Mouse (Mus musculus) layer of hippocampus, adult 11-12 months (tissue): Measurements from ENCODE around the gene Lgr4.
"Not testable (repeated sequence)": the region's sequence is repeated elsewhere in the genome, so short reads cannot be mapped to it uniquely, and the experiment has no call there.

ENCODE experiments used
- DNase-seq: peaks from one replicate; pipeline ENCODE4 v3.0.0; 2022; ENCODE audit warnings: low spot score

Lgr4 gene

DNA sequence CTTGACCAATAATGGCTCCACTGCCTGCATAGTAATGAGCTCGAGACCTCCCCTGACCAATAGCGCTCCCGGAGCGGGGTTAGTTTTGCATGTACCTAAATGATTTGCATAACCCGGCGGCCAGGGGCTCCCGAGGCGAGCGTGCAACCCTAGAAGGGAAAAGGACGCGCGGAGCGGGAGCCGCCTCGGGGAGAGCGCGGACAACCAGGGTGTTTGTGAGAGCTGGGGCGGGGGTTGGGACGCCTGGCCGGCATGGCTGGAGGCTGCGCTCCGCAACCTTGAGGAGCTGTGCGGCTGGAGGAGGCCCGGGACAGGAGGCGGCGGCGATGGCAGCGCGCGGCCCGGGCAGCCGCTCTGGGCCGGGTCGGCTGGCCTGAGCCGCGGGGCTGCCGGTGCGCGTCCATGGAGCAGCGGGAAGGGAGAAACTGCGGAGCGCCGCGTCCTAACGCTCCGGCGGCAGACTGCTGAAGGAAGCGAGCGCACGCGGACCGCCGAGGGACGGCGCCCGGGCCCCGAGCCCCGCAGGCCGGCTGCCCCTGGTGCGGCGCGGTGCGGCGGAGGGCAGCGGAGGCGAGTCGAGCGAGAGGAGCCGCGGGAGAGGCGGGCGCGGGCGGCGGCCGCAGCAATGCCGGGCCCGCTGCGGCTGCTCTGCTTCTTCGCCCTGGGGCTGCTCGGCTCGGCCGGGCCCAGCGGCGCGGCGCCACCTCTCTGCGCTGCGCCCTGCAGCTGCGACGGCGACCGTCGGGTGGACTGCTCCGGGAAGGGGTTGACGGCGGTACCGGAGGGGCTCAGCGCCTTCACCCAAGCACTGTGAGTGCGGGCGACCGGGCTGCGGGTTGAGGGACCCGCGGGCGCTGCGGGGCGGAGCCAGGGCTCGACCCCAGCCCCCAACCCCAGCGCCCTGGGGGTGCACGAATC, at the start of gene Lgr4:
Gene Lgr4, plus strand, starts transcription at position 152 of the 918 bp plus-strand sequence.
- peak; percentile 95 for DNase-seq

DNA sequence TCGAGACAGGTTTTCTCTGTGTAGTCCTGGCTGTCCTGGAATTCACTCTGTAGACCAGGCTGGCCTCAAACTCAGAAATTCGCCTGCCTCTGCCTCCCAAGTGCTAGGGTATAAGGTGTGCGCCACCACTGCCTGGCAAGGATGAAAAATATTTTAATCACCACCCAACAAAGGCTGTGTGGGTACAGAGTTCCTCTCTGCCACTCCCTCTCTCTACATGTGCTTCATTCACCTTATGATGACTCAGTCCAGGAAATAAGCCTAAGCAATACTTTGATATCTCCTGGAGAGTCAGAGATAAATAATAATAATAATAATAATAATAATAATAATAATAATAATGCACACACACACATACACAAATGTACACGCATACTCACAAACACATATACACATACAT, 38.0 kb upstream of the Lgr4 start:
- not testable (repeated sequence) for DNase-seq

DNA sequence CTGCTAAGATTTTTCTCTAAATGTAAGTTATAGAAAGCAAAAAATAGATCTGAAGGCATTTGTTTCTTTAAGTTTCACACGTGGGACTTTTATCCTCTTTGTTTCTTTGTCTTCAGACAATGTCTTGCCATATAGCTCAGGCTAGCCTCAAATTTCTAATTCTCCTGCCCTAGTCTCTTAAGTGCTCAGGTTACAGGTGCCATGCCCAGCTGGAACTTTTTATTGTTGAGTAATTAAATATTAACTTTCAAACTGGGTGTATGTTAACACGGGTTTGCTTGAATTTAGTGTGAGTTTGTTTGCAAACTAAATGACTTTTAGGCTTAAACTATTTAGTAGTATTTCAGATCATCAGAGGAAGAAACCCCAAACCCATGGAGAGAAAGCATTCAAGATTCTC, 36.3 kb upstream of the Lgr4 start:
- no peak for DNase-seq

- no peak for DNase-seq
Observed at GRCm38 (mm10) chr2:109881625-109882024, 35.8 kb upstream of the Lgr4 start.

GRCm38 (mm10) chr2:109884106-109884505, 33.3 kb upstream of the Lgr4 start:
- DNase-seq: peak; percentile 59

DNA sequence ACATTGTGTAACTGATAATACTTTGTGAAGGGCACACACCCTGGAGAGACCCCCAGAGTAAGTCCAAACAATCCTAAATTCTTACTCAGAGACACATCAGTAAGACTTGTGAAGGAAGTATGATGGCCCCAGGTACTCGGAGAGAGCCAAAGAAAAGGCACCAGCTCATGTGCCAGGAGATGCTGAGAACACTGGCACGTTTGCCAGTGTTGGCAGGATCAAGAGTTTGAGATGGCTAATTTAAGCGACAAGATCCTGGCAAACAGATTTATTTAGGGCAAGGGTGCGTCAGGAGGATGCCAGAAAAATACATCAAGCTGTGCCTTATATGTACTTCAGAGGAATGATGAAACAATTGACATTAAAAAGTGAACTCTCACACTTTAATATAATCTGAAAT, 32.9 kb upstream of the Lgr4 start:
- DNase-seq: no peak

GRCm38 (mm10) chr2:109890068-109890467, 27.4 kb upstream of the Lgr4 start:
- DNase-seq: no peak

DNA sequence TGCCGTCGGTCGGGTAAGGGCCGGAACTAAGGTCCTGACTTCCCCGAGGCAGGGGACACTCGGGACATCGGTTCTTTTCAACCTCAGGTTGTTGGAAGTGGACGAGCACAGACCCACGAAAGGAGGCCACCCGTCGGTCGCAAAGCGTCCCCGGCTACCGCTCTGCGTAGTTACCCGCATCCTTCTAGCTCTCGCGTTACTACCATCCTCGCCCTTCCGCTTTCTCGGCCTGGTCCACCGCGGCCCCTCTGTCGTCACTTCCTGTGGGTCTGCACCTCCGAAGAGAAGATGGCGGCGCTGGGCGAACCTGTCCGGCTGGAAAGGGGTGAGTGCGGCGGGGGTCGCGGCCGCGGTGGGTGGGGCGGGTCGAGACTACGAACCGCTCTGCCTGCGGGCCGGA, 26.9 kb upstream of the Lgr4 start, which contains the start of gene Lin7c:
Gene Lin7c, plus strand, starts transcription at position 257 of the 400 bp plus-strand sequence.
- peak; percentile 95 for DNase-seq

- DNase-seq: peak; percentile 24
Observed at GRCm38 (mm10) chr2:109891031-109891430, 26.4 kb upstream of the Lgr4 start.

GRCm38 (mm10) chr2:109891471-109891870, 26.0 kb upstream of the Lgr4 start:
- no peak for DNase-seq

DNA sequence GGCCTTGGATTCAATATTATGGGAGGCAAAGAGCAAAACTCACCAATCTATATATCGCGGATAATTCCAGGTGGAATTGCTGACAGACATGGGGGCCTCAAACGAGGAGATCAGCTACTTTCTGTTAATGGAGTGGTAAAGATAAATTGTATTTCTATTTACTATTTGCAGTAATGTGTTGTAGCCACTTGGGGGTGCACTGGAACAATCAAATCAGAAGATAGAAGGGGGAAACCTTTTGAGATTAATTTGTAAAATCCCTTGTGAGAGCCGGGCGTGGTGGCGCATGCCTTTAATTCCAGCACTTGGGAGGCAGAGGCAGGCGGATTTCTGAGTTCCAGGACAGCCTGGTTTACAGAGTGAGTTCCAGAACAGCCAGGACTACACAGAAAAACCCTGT, 21.1 kb upstream of the Lgr4 start:
- no peak for DNase-seq

DNA sequence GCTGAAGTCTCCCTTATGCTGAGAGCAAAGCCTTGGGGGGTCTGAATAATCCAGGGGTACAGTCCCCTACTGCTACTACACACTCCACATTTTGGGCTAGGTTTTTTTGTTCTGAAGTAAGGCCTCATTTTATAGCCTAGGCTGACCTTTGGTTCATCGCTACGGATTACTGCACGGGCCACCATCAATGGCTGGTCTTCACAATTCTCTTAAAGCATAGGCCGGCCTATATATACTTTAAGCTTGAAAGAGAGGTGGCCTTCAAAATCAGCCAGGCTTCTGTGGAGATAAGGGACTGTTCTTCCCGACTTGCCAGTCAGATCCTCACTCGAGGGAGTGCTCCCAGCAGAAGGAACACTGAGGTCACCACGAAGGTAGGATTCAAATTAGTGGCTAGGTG, 14.6 kb upstream of the Lgr4 start:
- DNase-seq: no peak

- peak; percentile 91 for DNase-seq
Observed at GRCm38 (mm10) chr2:109904171-109904821, 13.2 kb upstream of the Lgr4 start.

DNA sequence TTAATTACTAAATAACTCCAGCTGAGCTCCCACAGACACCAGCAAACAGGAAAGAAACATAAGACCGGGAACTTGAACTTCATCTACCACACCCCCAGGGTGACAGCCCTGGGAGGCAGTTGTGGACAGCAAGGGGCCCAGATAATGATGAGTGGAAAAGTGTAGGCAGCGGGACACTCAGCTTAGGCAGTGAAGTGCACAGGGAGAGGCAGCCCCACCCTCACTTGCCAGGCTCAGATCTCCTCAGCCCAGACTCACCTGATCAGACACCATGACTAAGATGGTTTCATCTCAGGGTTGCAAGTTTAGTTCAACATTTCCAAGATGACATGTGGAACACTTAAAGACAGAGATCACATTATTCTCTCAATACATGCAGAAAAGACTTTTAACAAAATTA, 8.3 kb upstream of the Lgr4 start:
- DNase-seq: no peak

DNA sequence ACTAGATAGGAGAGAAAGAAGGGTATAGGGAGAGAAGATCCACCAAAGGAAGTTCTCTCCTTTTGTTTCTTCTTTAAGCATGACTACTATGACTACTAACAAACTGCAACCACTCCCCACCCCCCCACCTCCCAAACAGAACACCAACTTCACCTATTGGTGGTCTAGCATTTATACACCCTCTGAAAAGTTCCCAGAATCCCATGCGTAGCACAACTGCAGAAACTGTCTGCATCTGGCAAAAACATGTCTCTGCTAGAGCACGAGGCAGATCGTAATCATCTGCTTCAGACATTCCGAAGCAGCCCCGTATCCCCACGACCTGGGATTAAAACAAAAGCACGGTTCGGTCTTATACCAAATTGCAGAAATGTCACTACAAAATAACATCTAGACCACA, 5.2 kb upstream of the Lgr4 start:
- DNase-seq: no peak

DNA sequence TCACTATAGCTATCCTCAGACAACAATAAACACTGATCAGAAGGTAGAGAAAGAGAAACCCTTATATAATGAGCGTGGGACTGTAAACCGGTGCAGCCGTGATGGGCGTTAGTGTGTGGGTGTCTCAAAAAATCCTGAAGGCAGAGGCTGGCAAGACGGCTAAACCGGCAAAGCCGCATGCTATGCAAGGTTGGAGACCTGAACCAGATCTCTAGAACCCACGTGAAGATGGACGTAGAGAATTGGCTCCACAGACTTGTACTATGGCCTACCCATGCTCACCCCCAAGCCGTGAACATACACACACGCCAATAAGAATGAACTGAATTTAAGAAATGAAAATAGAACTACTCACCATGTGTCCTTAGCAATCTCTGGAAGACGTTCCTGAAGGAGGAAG, 4.7 kb upstream of the Lgr4 start:
- no peak for DNase-seq

- no peak for DNase-seq
Observed at GRCm38 (mm10) chr2:109913241-109913640, 4.2 kb upstream of the Lgr4 start.

GRCm38 (mm10) chr2:109914601-109915000, 2.8 kb upstream of the Lgr4 start:
- DNase-seq: no peak

DNA sequence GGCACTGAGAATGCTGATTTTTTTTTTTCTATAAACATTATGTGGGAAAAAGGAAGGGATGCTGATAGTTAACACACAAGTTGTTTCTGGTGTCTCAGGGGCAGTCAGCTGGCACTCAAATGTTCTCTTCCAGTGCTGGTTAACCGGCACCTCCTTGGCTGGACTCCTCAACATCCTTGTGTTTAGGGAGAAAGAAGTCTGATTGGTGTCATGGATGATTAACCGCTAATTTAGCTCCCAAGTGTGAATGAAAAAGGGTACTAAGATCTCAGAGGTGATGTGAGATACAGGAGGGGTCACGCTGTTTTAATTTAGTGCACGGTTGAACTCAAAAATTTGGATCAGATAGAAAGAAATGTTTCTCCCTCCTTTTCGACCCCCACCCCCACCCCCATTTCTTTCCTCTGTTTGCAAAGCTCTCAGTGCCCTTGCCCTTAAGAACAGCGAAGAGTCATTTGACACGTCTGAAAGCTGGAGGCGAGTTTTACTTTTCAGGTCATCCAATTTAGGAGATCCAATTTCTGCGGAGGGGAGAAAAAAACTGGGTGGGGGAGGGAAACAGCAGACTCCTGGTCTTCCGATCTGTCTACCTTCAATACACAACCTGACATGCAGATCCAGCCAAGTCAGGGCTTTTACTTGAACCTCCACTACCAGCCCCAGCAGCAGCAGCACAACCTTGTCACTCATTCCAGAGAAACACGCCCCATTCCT, 508 bp upstream of the Lgr4 start:
- no peak for DNase-seq

DNA sequence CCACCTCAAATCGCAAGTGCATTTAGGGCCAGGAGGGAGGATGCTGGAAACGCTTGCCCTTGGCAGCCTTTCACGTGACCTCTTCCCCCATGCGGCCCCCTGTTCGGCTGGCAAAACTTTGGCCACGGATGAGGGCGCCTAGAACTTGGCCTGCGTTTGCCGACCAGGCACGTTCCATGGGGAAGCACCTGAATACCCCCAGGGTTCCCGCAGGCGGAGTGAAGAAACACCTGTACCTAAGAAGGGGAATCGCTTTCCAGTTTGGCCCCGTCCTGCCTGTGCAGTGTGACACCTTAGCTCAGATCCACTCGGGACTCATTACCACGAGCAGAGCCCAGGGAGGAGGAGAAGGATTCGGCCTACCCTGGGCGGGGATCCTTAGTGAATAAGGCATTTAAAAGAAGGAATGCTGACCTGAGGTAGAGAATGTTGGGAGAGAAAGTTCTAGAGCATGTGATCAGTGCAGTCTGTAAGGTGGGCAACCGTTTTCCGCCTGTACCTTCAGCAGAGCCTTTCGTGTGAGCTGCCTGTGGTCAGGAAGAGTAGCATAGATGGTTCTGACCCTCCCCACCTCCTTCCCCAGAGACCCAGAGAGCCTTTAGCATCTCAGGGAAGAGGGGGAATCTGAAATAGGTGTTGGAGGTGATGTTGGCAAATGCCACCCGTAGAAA, 1.3 kb downstream of the Lgr4 start:
- DNase-seq: no peak

GRCm38 (mm10) chr2:109920471-109920870, 3.0 kb downstream of the Lgr4 start:
- DNase-seq: no peak
